Mouse (Mus musculus): ENCODE measurements around the gene Mut. TPM values are rescaled to one million over a fixed set of nuclear protein-coding genes. Genes with fewer than 3 reads are reported as not detected.

Gene Mut
- 14.8 TPM for polyA plus RNA-seq (2017; shearing (Covaris generic))

DNA sequence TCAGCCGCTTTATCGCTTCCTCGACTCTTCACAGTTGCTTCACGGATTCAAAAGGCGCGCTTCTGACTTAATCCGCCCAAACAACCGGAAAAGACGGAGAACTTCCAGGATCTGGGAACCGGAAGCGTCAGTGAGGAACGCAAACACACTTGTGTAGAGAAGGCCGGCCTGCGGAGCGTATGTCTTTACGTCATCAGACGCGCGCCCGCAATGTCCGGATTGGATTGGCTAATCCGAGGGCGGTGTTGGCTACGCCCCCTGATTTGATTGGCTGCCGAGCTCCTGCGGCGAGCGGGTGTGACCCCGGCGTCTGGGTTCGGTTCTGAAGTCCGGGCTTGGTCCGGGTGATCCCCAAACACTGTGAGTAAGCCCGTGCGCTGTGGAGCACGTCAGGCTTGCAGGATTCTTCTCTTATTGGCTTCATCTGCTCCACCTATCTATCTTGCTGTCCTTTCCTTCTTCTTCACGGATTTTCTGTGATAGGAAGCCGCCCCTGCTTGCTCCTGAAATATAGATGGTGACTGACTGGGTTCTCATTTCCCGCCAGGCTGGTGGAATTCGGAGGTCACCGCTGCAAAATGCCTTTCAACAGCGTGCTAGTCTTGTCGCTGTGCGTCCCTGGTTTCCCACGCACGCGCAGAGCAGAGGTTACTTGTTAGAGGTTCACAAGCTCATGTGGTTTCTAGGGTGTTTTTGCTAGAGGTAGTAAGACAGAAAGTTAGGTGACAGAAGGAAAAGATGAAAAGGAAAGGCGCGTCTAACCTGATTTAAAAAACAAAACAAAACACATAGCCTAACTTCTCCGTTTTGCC is at the start of gene Mut, which contains the start of gene Cenpq:
Gene Mut, plus strand, starts transcription at position 266 of the 812 bp plus-strand sequence.
Gene Cenpq, minus strand, starts transcription at position 628 of the 812 bp plus-strand sequence.

DNA sequence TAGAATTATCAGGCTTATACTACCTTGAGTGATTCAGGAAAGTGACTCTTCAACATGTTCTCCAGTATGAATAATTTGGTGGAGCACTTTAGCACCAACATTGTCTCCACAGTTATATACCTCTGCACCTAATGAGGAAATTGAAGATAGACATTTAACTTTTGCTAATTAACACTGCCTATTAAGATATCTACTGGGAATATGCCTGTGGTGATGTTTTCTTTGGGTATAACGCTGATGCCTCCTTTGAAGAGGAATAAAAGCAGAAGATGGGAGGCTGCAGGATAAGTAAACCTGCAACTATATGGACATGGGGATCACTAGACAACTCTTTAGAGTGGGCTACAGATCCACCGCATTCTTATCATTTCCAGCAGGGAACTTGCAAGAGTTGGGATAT is 20.2 kb upstream of the Mut start, which contains the start of gene Glyatl3:
Gene Glyatl3, minus strand, starts transcription at position 101 of the 400 bp plus-strand sequence.

Other genes starting within 250 kb of the Mut start
- not detected for gene Esp1, start 207.6 kb upstream of the Mut start, polyA plus RNA-seq (2017; shearing (Covaris generic))
- not detected for gene Crisp2, start 127.7 kb upstream of the Mut start, polyA plus RNA-seq (2017; shearing (Covaris generic))
- not detected for gene Rhag, start 123.6 kb upstream of the Mut start, polyA plus RNA-seq (2017; shearing (Covaris generic))
- not detected for gene 9130008F23Rik, start 54.1 kb upstream of the Mut start, polyA plus RNA-seq (2017; shearing (Covaris generic))
- not detected for gene Glyatl3, start 20.3 kb upstream of the Mut start, polyA plus RNA-seq (2017; shearing (Covaris generic))
- 32.6 TPM for gene Cenpq, start 362 bp downstream of the Mut start, polyA plus RNA-seq (2017; shearing (Covaris generic))

All from naive thymus-derived CD4-positive, alpha-beta T cell, adult 5 months (primary cell).